Mouse (Mus musculus) G1E-ER4 (cell line): ENCODE measurements around the gene Kcnk10. TPM values are rescaled to one million over a fixed set of nuclear protein-coding genes. Genes with fewer than 3 reads are reported as not detected.

Experiments used
- GATA1 ChIP-seq: IDR thresholded peaks from one replicate; pipeline ENCODE4 v1.8.0; 2012; ENCODE audit warnings: low read length, inconsistent platforms
- polyA plus RNA-seq: library from polyadenylated mRNA; stranded (reverse); fragments of >175 nt; gene quantifications from 2 replicates; pipeline ENCODE4 v1.2.3, GENCODE M21; 2012

The Kcnk10 gene
- polyA plus RNA-seq, result 0.01 TPM in 1 of 2 replicates, not detected in the other

DNA sequence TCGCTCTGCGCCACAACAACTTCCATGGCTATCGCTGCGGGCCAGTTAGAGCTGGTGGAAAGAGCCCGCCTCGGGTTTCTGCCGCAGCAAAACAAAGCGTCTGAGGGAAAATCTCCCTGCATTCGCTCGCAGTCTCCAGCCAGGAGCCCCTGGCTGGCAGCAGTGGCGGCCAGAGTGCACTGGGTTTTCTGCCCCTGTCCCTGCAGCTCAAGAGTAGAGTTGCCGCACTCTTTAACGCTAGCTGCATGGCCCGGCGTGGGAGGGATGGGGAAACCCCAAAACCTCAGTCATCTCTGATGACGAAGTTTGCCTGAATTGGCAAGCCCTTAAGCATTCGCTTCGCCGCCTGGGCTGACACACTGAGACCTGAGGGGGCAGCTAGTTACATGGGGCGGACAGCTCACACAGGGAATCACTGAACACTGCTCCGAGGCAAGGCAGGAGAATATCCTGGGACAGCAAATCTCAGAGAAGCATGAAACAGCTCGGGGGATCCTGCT is at the start of gene Kcnk10:
Gene Kcnk10 (minus strand): TSS at position 450 of the 500 bp plus-strand sequence.
- no peak for TF ChIP-seq GATA1

DNA sequence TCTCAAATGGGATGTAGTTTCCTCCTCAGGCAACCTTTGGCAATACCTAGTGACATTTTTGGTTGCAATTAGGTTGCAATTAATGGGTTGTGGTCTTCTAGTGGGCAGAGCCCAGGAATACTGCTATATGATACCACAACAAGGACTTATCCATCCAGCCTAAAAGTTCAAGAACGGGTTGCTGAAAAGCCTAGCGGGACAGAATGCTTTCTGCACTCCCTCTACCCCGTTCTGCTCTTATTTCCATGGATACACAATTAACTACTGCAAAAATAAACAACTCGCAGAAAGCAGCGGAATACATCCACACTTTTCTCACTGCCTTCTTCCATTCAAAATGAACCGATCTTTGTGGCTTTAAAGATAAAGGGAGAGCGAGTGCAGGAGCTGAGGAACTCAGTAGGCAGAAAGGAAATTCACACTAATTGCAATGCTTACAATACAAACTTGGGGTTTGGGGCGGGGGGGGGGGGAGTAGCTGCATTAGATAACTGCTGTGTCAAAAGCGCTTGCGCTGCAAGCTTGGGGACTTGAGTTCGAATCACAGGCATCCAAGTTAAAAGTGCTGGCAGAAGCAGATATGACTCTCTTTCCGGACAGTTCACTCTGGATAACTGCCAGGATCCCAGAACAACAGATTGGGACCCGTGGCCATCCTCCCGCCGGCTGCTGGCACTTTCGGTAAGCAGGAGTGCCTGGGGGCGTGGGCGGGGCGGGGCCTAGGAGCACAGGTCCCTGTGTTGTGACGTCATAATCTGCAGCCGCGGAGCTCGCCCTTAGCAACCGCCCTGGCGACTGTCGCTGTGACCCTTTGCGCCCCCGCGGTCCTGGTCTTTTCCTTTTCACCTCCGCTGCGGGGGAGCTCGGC is 49.5 kb upstream of the Kcnk10 start, which contains the start of gene Spata7:
Gene Spata7 (plus strand): TSS at position 766 of the 868 bp plus-strand sequence.
- no peak for TF ChIP-seq GATA1

DNA sequence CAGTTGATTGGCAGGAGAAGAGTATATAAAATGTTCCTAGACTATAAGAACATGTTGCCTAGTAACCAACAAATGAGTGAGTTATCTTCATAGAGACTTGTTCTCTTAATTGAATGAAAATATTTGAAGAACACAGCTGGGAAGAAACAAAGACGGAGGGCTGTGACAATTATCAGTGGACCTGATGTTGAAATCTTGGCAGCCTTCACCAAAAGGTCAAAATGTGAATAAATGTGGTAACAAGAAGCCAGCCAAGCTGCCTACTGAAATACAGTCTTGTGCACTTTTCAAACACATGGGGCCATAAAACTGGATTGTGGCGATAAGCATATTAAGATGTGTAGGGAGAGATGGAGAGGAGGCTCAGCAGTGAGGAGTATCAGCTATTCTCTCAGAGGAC is 41.4 kb upstream of the Kcnk10 start:
- no peak for TF ChIP-seq GATA1

- no peak for TF ChIP-seq GATA1
These were observed 37.6 kb upstream of the Kcnk10 start for GRCm38 (mm10) chr12:98615746-98616145.

DNA sequence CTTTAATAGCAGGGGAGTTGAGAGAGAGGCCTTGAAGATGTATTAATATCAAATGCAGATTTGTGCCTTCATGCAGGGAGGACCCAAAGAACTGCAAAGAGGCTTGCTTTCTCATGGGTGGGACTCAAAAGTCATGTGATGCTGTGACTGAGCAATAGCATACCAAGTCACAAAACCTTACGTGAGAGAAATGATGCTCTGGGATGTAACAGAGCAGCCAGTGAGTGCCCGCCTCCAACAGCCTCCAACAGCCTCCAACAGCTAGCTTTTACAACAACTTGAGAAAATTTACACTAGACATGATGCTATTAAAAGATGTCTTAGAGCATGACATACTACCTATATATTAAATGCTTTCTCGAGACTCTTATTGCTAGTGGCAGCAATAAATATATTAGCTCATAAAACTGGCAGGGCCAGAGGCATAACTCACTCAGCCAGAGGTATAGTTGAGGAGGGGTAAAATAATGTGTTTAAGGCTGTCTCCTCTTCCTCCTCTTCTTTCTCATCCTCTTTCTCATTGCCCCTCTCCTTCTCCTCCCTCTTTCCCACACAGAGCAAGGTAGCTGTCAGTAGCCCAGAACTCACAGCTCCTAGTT is 36.9 kb upstream of the Kcnk10 start:
- TF ChIP-seq GATA1, result no peak

- TF ChIP-seq GATA1, result no peak
These were observed 32.2 kb upstream of the Kcnk10 start for GRCm38 (mm10) chr12:98610341-98610740.

- TF ChIP-seq GATA1, result no peak
These were observed 28.6 kb upstream of the Kcnk10 start for GRCm38 (mm10) chr12:98606595-98607290.

DNA sequence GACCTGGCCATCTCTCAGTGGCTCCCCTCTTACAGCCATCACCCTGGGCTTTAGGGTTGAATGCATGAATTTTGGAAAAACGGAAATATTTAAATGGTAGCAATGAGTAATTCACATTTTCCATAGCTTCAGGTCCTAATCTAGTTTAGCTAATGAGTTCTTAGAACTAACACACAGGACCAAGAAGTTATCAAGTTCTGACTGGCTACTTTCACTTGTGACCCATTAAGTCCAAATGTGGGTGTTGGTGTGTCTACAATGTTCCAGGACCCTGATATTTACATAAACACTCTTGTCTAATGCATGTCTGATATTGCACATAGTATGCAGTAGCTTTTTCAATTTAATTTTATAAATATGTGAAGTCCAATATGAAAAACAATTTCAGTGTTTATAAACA is 27.2 kb upstream of the Kcnk10 start:
- TF ChIP-seq GATA1, result no peak

- no peak for TF ChIP-seq GATA1
These were observed 24.0 kb upstream of the Kcnk10 start for GRCm38 (mm10) chr12:98602114-98602513.

DNA sequence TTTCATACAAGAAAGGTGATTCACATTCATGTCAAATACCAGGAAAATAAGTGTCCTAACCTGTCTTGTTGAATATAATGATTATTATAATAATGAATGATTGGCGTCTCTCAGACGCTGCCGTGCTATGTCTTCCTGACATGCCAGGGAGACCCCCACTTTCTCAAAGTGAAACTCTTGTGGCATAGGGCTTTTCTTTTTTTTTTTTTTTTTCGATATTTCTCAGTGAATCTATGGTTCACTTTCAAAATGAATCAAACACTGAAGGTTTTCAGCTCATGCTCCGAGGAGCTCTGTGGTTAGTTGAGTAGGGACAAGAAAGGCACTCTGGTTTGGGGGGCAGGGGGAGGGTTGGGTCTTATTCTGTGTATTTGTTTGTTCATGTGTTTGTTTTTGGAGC is 22.8 kb upstream of the Kcnk10 start:
- TF ChIP-seq GATA1, result no peak

DNA sequence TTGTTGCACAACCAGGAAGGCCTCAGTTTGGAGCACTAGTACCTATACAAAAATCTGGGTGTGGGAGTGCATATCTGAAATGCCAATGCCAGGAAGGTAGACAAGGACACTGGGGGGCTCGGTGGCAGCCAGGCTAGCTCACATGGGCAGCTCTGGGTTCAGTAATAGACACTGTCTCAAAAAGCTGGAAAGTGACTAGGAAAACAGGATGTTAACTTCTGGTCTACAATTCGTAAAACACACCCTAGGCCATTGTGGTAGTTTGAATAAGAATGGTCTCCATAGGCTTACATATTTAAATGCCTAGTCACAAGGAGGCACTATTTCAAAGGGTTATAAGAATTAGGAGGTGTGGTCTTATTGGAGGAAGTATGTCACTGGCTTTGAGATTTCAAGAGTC is 12.9 kb upstream of the Kcnk10 start:
- no peak for TF ChIP-seq GATA1

GRCm38 (mm10) chr12:98588573-98588972 is 10.5 kb upstream of the Kcnk10 start:
- no peak for TF ChIP-seq GATA1

GRCm38 (mm10) chr12:98585302-98585701 is 7.2 kb upstream of the Kcnk10 start:
- TF ChIP-seq GATA1, result no peak

- no peak for TF ChIP-seq GATA1
These were observed 2.1 kb downstream of the Kcnk10 start for GRCm38 (mm10) chr12:98575942-98576550.

DNA sequence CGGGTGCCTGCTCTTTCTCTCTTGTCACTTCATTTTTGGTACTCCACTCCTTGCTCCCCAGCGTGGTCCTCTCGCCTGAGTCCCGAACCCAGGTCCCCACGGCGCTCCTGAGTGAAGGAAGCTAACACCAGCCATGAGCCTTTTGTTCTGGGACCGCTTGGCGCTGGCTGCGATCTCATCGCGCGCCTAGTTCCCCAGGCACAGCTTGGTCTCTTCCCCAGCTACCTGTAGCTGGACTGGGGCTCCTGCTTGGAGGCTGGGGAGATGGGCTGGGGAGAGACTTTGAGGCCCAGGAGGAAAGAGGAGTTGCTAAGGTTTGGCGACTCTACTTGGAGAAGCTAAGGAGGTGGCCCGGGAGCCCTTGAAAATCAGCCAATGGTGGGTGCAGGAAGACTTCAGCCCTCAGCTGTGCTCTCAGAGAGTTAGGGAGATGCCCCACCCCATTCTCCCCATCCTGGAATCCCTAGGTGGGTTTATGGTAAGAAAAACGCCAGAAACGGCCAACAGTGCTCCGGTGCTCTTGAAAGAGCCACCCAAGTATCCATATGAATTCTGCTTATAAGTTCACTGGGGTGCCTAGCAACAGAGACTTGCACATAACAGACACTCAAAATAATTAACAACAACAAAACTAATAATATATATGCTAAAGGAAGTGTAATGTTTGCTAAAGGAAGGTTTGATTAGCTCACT is 2.8 kb downstream of the Kcnk10 start:
- no peak for TF ChIP-seq GATA1
